Mouse (Mus musculus) hindbrain, postnatal 0 days (tissue): ENCODE data around the gene Tekt3. TPM values are rescaled to one million over a fixed set of nuclear protein-coding genes. Genes with fewer than 3 reads are reported as not detected.

Experiments used
- ATAC-seq: fragments of 200-750 bp; cut with Nextera tagmentation; 2 replicates; pipeline ENCODE4 v1.8.0; 2017; ENCODE audit warnings: mild to moderate bottlenecking, moderate TSS enrichment, moderate library complexity
- DNase-seq: peaks from one replicate; pipeline ENCODE4 v3.0.0-alpha.2; 2015; ENCODE audit warnings: low spot score
- H3K27ac ChIP-seq: fragments of 300-500 bp; sonication (generic); 2 replicates; pipeline ENCODE4 v1.5.1; 2014; ENCODE audit warnings: mild to moderate bottlenecking
- H3K27me3 ChIP-seq: fragments of 300-500 bp; sonication (generic); 2 replicates; pipeline ENCODE4 v1.6.1; 2014; ENCODE audit warnings: low read length, mixed read lengths; ENCODE audit not compliant: insufficient read depth
- H3K36me3 ChIP-seq: fragments of 300-500 bp; sonication (generic); 2 replicates; pipeline ENCODE4 v1.6.1; 2014; ENCODE audit warnings: low read length, mixed read lengths; ENCODE audit not compliant: insufficient read depth
- H3K4me1 ChIP-seq: fragments of 300-500 bp; sonication (generic); 2 replicates; pipeline ENCODE4 v1.6.1; 2014; ENCODE audit warnings: antibody characterized with exemption, low read length, mixed read lengths; ENCODE audit not compliant: insufficient read depth
- H3K4me2 ChIP-seq: fragments of 300-500 bp; sonication (generic); 2 replicates; pipeline ENCODE4 v1.6.1; 2014; ENCODE audit warnings: low read depth, mild to moderate bottlenecking, low read length, moderate library complexity, mixed read lengths
- H3K4me3 ChIP-seq: fragments of 300-500 bp; sonication (generic); 2 replicates; pipeline ENCODE4 v1.5.1; 2014; ENCODE audit warnings: low read length
- H3K9ac ChIP-seq: fragments of 300-500 bp; sonication (generic); replicated peaks from 2 replicates; pipeline ENCODE4 v1.6.1; 2014; ENCODE audit warnings: mild to moderate bottlenecking, low read length, moderate library complexity, mixed read lengths
- H3K9me3 ChIP-seq: fragments of 300-500 bp; sonication (generic); 2 replicates; pipeline ENCODE4 v1.6.1; 2016; ENCODE audit warnings: low read length, mixed read lengths
- CTCF ChIP-seq: IDR thresholded peaks from 2 replicates; pipeline ENCODE4 v1.5.1; 2016; ENCODE audit warnings: antibody characterized with exemption, control low read depth, low read depth
- WGBS: fragments of 180-500 bp; shearing (Covaris S2); extraction: QIAGEN DNeasy Blood & Tissue Kit; methylation state at CpG from one replicate; pipeline ENCODE4 v1.1.7; 2014; 5-methylcytosine and 5-hydroxymethylcytosine counted together
- polyA plus RNA-seq: library from polyadenylated mRNA; unstranded; fragments of >200 nt; fragmentation: Nextera tagmentation; extraction: Ambion mirVana; gene quantifications from 2 replicates; pipeline ENCODE4 v1.2.1, GENCODE M21; 2015
- total RNA-seq: library from RNA; depleted of rRNA; stranded (reverse); fragments of >200 nt; gene quantifications from 2 replicates; pipeline ENCODE4 v1.2.3, GENCODE M21; 2014; rRNA removed

Gene Tekt3
- total RNA-seq (0.21 TPM in 1 of 2 replicates, not detected in the other), polyA plus RNA-seq (not detected in 2 replicates)

DNA sequence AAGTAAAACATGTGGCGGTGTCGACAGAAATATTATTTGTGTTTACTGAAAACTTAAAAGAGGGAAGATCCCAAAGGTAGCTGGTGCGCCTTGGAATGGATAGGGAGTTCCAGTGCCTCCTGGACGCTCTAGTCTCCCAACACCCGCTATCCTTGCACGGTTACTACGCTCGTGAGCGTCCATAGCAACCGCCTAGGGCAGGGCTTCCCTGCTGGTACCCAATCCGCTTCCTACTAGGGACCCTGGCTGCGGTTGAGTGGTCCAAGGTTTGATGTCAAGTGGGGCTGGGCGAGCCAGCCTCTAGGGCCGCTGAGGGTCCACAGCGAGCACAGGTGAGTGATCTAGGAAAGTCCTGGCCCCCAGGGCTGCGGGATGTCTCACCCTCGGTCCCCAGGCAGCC is at the start of gene Tekt3:
TSS of gene Tekt3 (plus strand) at position 209 of the 400 bp plus-strand sequence.
- Histone ChIP-seq H3K27ac (no peak within 1 kb of the TSS), H3K9ac (no peak within 1 kb of the TSS), H3K36me3 (no peaks in the 10 kb centered on the region), H3K4me2 (0 out of 2 replicates have a peak within 1 kb of the TSS, but pooled peaks have one; percentile 34), H3K4me3 (no peak within 1 kb of the TSS), H3K4me1 (no peaks in the 10 kb centered on the region), H3K9me3 (no peaks in the 10 kb centered on the region), H3K27me3 (no peaks in the 10 kb centered on the region)
- WGBS: 14% methylated on average over 17 of the region's 17 CpGs
- peak; percentile 43; the same call in 1 of the 2 replicates for ATAC-seq
- TF ChIP-seq CTCF: no peak
- DNase-seq: peak; percentile 25

DNA sequence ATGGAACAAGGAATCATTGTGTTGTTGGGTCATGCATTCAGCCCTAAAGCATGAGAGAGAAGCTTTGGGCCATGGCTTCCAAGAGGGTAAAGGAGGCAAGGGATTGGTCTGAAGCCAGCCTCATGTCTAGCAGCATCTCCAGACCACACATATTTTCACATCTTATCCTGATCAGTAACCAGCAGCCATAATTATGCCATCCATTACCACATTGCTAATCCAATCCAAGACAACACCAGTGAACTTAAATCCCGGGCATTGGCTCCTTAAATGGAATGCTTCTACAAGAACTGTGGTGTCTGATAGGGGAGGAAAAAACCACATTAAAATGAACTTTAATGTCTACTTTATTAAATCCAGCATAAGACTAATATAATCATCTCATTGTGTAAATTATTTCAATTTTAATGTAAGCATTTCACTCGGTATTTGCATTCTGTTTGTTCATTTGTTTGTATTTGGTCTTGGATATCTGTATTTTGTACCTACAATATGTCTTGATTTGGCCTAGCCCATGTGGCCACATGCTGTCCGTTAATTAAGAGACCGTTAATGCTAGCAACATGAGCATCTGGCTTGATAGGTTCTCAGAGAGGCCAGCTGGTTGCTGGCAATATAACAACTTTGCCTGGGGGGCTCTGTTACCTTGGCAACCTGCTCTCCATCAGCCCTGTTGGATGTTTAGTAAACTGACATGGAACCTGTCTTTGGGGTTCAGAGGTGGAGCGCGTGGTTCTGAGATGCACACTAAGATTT is 43.9 kb upstream of the Tekt3 start:
- ATAC-seq (peak; percentile 84), DNase-seq (peak; percentile 84)
- H3K4me1 ChIP-seq: peaks cover 13% of the 10 kb centered on the region; the same call in 1 of the 2 replicates
- H3K4me2 ChIP-seq: no peak overlapping the region
- TF ChIP-seq CTCF: 0 out of 2 replicates have a peak, but pooled peaks have one; percentile 3
- H3K27ac ChIP-seq: peak overlapping the region; percentile 48; the same call in 1 of the 2 replicates
- H3K36me3 ChIP-seq: no peaks in the 10 kb centered on the region
- H3K9ac ChIP-seq: no peak overlapping the region
- H3K27me3 ChIP-seq: no peaks in the 10 kb centered on the region
- WGBS: 42% methylated on average over 6 of the region's 6 CpGs
- H3K9me3 ChIP-seq: no peaks in the 10 kb centered on the region
- no peak overlapping the region for H3K4me3 ChIP-seq

DNA sequence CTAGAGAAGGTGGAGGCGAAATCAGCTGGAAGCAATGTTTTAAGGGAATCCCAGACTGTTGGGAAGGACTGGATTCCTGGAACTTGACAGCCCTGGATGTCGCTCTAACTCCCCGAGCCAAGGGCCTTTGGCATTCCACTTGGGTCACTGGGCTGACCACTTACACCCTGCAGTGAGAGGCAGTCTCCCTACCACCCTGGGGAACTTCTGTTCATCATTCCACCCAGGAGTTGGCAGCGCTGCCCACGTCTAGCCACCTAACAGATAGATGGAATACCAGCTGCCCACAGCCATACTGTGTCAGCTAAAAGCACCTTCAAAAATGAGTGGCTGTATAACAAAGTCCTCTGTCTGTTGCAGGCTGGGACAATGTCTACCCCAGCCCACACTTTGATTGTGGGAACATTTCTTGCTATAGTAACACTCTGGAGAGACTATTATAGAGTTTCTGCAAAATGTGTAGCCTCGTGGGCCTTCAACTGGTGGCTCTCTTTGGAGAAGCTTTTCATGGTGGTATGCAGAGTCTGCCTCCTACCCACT is 43.3 kb upstream of the Tekt3 start:
- DNase-seq (no peak), ATAC-seq (peak; percentile 36; the same call in 1 of the 2 replicates)
- Histone ChIP-seq H3K4me3 (no peak overlapping the region), H3K27me3 (no peaks in the 10 kb centered on the region), H3K4me1 (peaks cover 13% of the 10 kb centered on the region; the same call in 1 of the 2 replicates), H3K4me2 (no peak overlapping the region), H3K9ac (no peak overlapping the region), H3K9me3 (no peaks in the 10 kb centered on the region), H3K27ac (peak overlapping the region; percentile 48; the same call in 1 of the 2 replicates), H3K36me3 (no peaks in the 10 kb centered on the region)
- no peak for TF ChIP-seq CTCF
- 41% methylated on average over 6 of the region's 6 CpGs for WGBS

DNA sequence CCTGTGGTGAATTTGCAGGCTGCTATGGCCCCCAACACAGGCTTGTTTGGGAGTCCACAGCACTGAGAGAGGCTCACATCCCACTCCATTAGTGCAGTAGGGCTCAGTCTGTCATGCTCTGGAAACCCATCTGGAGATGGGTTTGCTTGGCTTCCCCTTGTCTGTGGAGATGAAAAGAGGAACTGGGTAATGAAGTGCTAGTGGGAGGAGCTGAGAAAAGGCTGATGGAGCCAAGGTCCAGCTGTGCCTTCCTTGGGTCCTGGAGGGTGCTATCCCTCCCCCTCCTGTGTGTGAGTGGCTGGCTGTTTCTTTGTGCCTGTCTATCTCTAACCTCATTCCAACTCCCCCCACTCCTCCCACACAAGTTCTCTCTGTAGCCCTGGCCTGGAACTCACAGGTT is 40.8 kb upstream of the Tekt3 start:
- no peak for DNase-seq
- TF ChIP-seq CTCF: no peak

DNA sequence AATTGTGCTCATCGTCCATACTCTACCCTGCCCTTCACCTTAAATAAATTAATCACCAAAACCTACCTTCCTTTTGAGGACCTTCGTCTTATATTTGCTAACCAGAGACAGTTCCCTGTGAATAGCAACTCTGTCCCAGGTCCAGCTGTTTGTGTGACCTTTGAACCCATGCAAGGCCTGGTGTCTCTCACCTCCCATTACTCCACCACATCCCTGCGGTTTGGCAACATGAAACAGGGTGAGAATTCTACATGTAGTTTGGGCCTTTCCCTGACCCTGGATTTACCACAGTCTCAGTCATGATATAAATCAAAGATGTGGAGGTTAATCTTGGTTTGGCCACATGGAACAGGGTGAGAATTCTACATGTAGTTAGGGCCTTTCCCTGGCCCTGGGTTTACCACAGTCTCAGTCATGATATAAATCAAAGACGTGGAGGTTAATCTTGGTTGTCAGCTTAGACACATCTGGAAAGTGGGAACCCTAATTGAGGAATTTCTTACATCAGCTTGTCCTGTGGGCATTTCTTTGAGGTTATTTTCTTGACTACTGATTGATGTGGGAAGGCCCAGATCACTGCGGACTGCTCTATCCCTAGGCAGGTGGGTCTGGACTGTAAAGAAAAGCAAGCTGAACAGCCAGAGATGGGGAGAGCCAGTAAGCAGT is 40.2 kb upstream of the Tekt3 start:
- no peak overlapping the region for H3K27ac ChIP-seq
- H3K4me2 ChIP-seq: no peak overlapping the region

More for the DNA sequence above, 40.8 kb upstream of the Tekt3 start:
- Histone ChIP-seq H3K4me2 (no peak overlapping the region), H3K27ac (no peak overlapping the region), H3K36me3 (no peaks in the 10 kb centered on the region), H3K4me3 (no peak overlapping the region), H3K27me3 (no peaks in the 10 kb centered on the region), H3K4me1 (peaks cover 13% of the 10 kb centered on the region; the same call in 1 of the 2 replicates), H3K9ac (no peak overlapping the region), H3K9me3 (no peaks in the 10 kb centered on the region)
- ATAC-seq: no peak

DNA sequence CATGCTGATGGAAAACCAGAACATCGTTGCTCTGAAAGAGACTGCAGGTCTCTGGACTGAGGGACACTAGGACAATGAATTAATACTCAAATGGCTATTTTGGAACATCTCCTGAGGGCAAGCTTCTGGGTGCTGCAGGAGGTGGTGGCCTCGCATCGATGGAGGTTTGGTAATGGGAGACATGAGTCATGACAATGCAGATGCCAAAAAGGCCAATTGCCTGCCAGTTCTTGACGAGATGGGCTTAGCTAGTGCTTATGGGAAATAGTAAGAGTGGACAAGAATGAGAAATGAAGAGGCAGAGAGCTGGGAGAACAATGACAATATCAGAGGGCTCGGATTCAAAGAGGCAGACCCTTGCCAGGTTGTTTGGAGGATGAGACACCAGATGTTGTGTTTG is 38.0 kb upstream of the Tekt3 start:
- H3K4me2 ChIP-seq: no peak overlapping the region
- no peaks in the 10 kb centered on the region for H3K27me3 ChIP-seq
- H3K27ac ChIP-seq: no peak overlapping the region
- no peaks in the 10 kb centered on the region for H3K9me3 ChIP-seq
- H3K4me1 ChIP-seq: 0 out of 2 replicates have a peak, but pooled peaks cover 8% of the 10 kb centered on the region
- no peak overlapping the region for H3K4me3 ChIP-seq
- H3K36me3 ChIP-seq: no peaks in the 10 kb centered on the region
- no peak for DNase-seq
- no peak overlapping the region for H3K9ac ChIP-seq
- 81% methylated on average over 5 of the region's 5 CpGs for WGBS
- TF ChIP-seq CTCF: no peak
- ATAC-seq: no peak

More for the DNA sequence above, 40.2 kb upstream of the Tekt3 start:
- WGBS: 67% methylated on average over 5 of the region's 5 CpGs
- Histone ChIP-seq H3K4me1 (peaks cover 13% of the 10 kb centered on the region; the same call in 1 of the 2 replicates), H3K36me3 (no peaks in the 10 kb centered on the region), H3K27me3 (no peaks in the 10 kb centered on the region), H3K4me3 (no peak overlapping the region), H3K9ac (no peak overlapping the region), H3K9me3 (no peaks in the 10 kb centered on the region)
- ATAC-seq: no peak
- no peak for DNase-seq
- TF ChIP-seq CTCF: no peak
